Mouse (Mus musculus): ENCODE results near the gene Cyp24a1. TPM values are rescaled to one million over a fixed set of nuclear protein-coding genes. Genes with fewer than 3 reads are reported as not detected.

Cyp24a1 gene
- total and polyA plus RNA-seq, 2 experiments, result not detected

GRCm38 (mm10) chr2:170526513-170526912, 29.6 kb upstream of the Cyp24a1 start:
- WGBS, result 79% methylated on average over 8 of the region's 8 CpGs
- Histone ChIP-seq H3K4me3 (ENCODE audit: insufficient read depth, low read depth, low read length) (no peak overlapping the region), H3K27ac (replicated peaks; ENCODE audit: insufficient read depth, low read depth, low read length) (no peak overlapping the region), H3K79me2 (ENCODE audit: control insufficient read depth, insufficient read depth, low read length) (no peaks in the 10 kb centered on the region), H3K4me1 (ENCODE audit: control insufficient read depth, insufficient read depth, low read length) (no peaks in the 10 kb centered on the region), H3K27me3 (ENCODE audit: control insufficient read depth, insufficient read depth, low read length) (no peaks in the 10 kb centered on the region), H3K9ac (ENCODE audit: low read depth, low read length) (no peak overlapping the region), H3K36me3 (ENCODE audit: control insufficient read depth, insufficient read depth, low read length) (no peaks in the 10 kb centered on the region)
- DNase-seq (ENCODE audit: extremely low read depth, low read depth, low spot score), result no peak
- no peak for TF ChIP-seq CTCF (IDR thresholded peaks at IDR 0.05; ENCODE audit: low read depth, low read length)
- no peak for TF ChIP-seq POLR2A (IDR thresholded peaks at IDR 0.05; ENCODE audit: extremely low read depth, insufficient read depth, low read length)

- no peaks in the 10 kb centered on the region for H3K79me2 ChIP-seq (ENCODE audit: control insufficient read depth, insufficient read depth, low read length)
- H3K27ac ChIP-seq (replicated peaks; ENCODE audit: insufficient read depth, low read depth, low read length), result no peak overlapping the region
- no peak overlapping the region for H3K9ac ChIP-seq (ENCODE audit: low read depth, low read length)
- WGBS, result 19% methylated on average over 7 of the region's 7 CpGs
- no peak for TF ChIP-seq POLR2A (IDR thresholded peaks at IDR 0.05; ENCODE audit: extremely low read depth, insufficient read depth, low read length)
- peak; percentile 47 for TF ChIP-seq CTCF (IDR thresholded peaks at IDR 0.05; ENCODE audit: low read depth, low read length)
- peaks cover 7% of the 10 kb centered on the region; the same call in 1 of the 2 replicates for H3K36me3 ChIP-seq (ENCODE audit: control insufficient read depth, insufficient read depth, low read length)
- peak; percentile 47 for DNase-seq (ENCODE audit: extremely low read depth, low read depth, low spot score)
- no peak overlapping the region for H3K4me3 ChIP-seq (ENCODE audit: insufficient read depth, low read depth, low read length)
- no peaks in the 10 kb centered on the region for H3K27me3 ChIP-seq (ENCODE audit: control insufficient read depth, insufficient read depth, low read length)
- H3K4me1 ChIP-seq (ENCODE audit: control insufficient read depth, insufficient read depth, low read length), result no peaks in the 10 kb centered on the region
These were observed 23.5 kb upstream of the Cyp24a1 start for GRCm38 (mm10) chr2:170520321-170520971.

- DNase-seq (ENCODE audit: extremely low read depth, low read depth, low spot score), result peak; percentile 22
- Histone ChIP-seq H3K27me3 (ENCODE audit: control insufficient read depth, insufficient read depth, low read length) (no peaks in the 10 kb centered on the region), H3K4me3 (ENCODE audit: insufficient read depth, low read depth, low read length) (no peak overlapping the region), H3K9ac (ENCODE audit: low read depth, low read length) (no peak overlapping the region), H3K79me2 (ENCODE audit: control insufficient read depth, insufficient read depth, low read length) (peaks cover 10% of the 10 kb centered on the region; the same call in 1 of the 2 replicates), H3K4me1 (ENCODE audit: control insufficient read depth, insufficient read depth, low read length) (peaks cover 4% of the 10 kb centered on the region; the same call in 1 of the 2 replicates), H3K36me3 (ENCODE audit: control insufficient read depth, insufficient read depth, low read length) (peaks cover 5% of the 10 kb centered on the region; the same call in 1 of the 2 replicates), H3K27ac (replicated peaks; ENCODE audit: insufficient read depth, low read depth, low read length) (no peak overlapping the region)
- TF ChIP-seq POLR2A (IDR thresholded peaks at IDR 0.05; ENCODE audit: extremely low read depth, insufficient read depth, low read length) (no peak), CTCF (IDR thresholded peaks at IDR 0.05; ENCODE audit: low read depth, low read length) (no peak)
- WGBS, result 49% methylated on average over 12 of the region's 12 CpGs
These were observed 16.8 kb upstream of the Cyp24a1 start for GRCm38 (mm10) chr2:170513756-170514155.

DNA sequence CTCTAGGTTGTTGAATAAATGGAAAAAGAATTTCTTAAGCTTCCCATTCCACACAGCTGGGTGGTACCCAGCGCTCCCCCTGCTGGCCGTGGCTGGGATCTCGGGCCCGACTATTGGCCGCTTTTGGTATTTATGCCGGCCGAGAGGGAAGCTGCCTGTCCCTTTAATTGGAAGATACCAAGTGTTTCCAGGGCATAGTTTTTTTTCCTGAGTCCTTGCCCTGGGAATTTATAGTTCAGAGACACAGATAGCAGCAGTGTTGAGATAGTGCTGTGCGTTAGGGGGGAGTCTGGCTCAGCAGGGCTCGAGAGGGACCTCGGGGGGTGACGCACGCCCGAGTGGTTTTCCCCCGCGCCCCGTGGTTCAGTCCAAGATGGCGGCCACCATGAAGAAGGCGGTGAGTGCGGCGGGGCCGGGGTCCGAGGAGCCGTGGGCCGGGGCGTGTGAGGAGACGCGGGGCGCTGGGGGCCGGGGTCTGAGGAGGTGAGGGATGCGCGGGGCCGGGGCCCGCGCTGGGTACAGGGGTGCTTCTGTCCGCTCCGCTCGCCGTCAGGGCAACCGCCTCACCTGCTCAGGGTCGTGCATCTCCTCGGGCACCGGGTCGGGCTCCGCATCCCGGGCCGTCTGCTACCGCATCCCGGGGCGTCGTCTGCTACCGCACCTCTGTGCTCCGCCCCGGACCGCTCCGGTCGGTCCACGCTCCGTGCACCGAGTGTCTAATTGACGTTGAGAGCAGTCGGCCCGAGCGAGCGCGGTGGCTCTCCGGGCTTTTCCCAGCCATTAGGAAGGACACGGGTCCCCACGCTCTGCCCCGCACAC, 14.3 kb upstream of the Cyp24a1 start:
- Histone ChIP-seq H3K4me3 (ENCODE audit: insufficient read depth, low read depth, low read length) (peak overlapping the region; percentile 99), H3K27me3 (ENCODE audit: control insufficient read depth, insufficient read depth, low read length) (no peaks in the 10 kb centered on the region; the same call in 1 of the 2 replicates), H3K27ac (replicated peaks; ENCODE audit: insufficient read depth, low read depth, low read length) (peak overlapping the region; percentile 99), H3K4me1 (ENCODE audit: control insufficient read depth, insufficient read depth, low read length) (peaks cover 4% of the 10 kb centered on the region; the same call in 1 of the 2 replicates), H3K9ac (ENCODE audit: low read depth, low read length) (peak overlapping the region; percentile 99), H3K79me2 (ENCODE audit: control insufficient read depth, insufficient read depth, low read length) (peaks cover 10% of the 10 kb centered on the region; the same call in 1 of the 2 replicates), H3K36me3 (ENCODE audit: control insufficient read depth, insufficient read depth, low read length) (peaks cover 2% of the 10 kb centered on the region; the same call in 1 of the 2 replicates)
- WGBS, result under 1% methylated on average over 68 of the region's 69 CpGs
- DNase-seq (ENCODE audit: extremely low read depth, low read depth, low spot score), result peak; percentile 72
- TF ChIP-seq CTCF (IDR thresholded peaks at IDR 0.05; ENCODE audit: low read depth, low read length) (peak; percentile 96), POLR2A (IDR thresholded peaks at IDR 0.05; ENCODE audit: extremely low read depth, insufficient read depth, low read length) (peak; percentile 47; the same call in 1 of the 2 replicates)

- Histone ChIP-seq H3K9ac (ENCODE audit: low read depth, low read length) (0 out of 2 replicates have a peak overlapping the region, but pooled peaks have one; percentile 4), H3K27ac (replicated peaks; ENCODE audit: insufficient read depth, low read depth, low read length) (no peak overlapping the region), H3K27me3 (ENCODE audit: control insufficient read depth, insufficient read depth, low read length) (no peaks in the 10 kb centered on the region; the same call in 1 of the 2 replicates), H3K4me1 (ENCODE audit: control insufficient read depth, insufficient read depth, low read length) (peaks cover 4% of the 10 kb centered on the region; the same call in 1 of the 2 replicates), H3K36me3 (ENCODE audit: control insufficient read depth, insufficient read depth, low read length) (no peaks in the 10 kb centered on the region), H3K79me2 (ENCODE audit: control insufficient read depth, insufficient read depth, low read length) (peaks cover 10% of the 10 kb centered on the region; the same call in 1 of the 2 replicates), H3K4me3 (ENCODE audit: insufficient read depth, low read depth, low read length) (peak overlapping the region; percentile 24; the same call in 1 of the 2 replicates)
- peak; percentile 74 for DNase-seq (ENCODE audit: extremely low read depth, low read depth, low spot score)
- peak; percentile 71 for TF ChIP-seq CTCF (IDR thresholded peaks at IDR 0.05; ENCODE audit: low read depth, low read length)
- no peak for TF ChIP-seq POLR2A (IDR thresholded peaks at IDR 0.05; ENCODE audit: extremely low read depth, insufficient read depth, low read length)
- WGBS, result 3% methylated on average over 12 of the region's 12 CpGs
These were observed 11.9 kb upstream of the Cyp24a1 start for GRCm38 (mm10) chr2:170508821-170509220.
